Mouse (Mus musculus) heart, embryonic 10.5 days (tissue): ENCODE measurements at regions not wholly inside any gene's neighbourhood (a gene's known extent, or its start where the extent isn't known, plus 50 kb on each side); places are given as distances from the start of the nearest gene placed in this dataset.

Experiments
- DNase-seq: peaks from one replicate; pipeline ENCODE4 v3.0.0-alpha.2; 2017; ENCODE audit warnings: low spot score
- H3K27ac ChIP-seq: fragments of 300-500 bp; sonication (generic); 2 replicates; pipeline ENCODE4 v1.5.1; 2016; ENCODE audit warnings: mild to moderate bottlenecking
- H3K27me3 ChIP-seq: fragments of 300-500 bp; sonication (generic); 2 replicates; pipeline ENCODE4 v1.6.1; 2016; ENCODE audit warnings: mild to moderate bottlenecking; ENCODE audit not compliant: poor library complexity, insufficient read depth, severe bottlenecking
- H3K36me3 ChIP-seq: fragments of 300-500 bp; sonication (generic); 2 replicates; pipeline ENCODE4 v1.6.1; 2016; ENCODE audit warnings: mild to moderate bottlenecking, moderate library complexity
- H3K4me1 ChIP-seq: fragments of 300-500 bp; sonication (generic); 2 replicates; pipeline ENCODE4 v1.6.1; 2016; ENCODE audit warnings: mild to moderate bottlenecking
- H3K4me3 ChIP-seq: fragments of 300-500 bp; sonication (generic); 2 replicates; pipeline ENCODE4 v1.5.1; 2016; ENCODE audit warnings: mild to moderate bottlenecking, moderate library complexity
- H3K9me3 ChIP-seq: fragments of 300-500 bp; sonication (generic); 2 replicates; pipeline ENCODE4 v1.6.1; 2016; ENCODE audit warnings: mild to moderate bottlenecking, moderate library complexity
- WGBS: fragments of 180-500 bp; shearing (Covaris S2); methylation state at CpG from one replicate; pipeline ENCODE4 v1.1.7; 2016; 5-methylcytosine and 5-hydroxymethylcytosine counted together

DNA sequence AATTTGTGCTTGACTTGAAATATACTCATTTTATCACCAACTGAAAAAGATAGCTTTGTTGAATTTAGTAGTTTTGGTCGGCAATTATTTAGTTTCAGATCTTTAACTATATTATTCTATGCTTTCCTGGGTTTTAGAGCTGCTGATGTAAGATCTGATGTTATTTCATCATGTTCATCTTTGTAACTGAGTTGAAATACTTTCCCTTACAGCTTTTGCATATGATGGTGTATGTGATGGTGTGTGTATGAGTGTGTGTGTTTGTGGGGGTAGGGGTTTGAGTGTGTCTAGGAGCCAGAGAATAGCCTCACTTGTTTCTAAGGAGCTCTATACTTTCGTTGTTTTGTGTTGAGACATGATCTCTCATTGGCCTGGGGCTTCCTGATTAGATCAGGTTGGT is 819.6 kb upstream of the Lrrc6 start:
- no peak for DNase-seq
- Histone ChIP-seq H3K4me3 (no peak overlapping the region), H3K36me3 (no peaks in the 10 kb centered on the region), H3K4me1 (no peaks in the 10 kb centered on the region), H3K9me3 (no peaks in the 10 kb centered on the region), H3K27ac (no peak overlapping the region), H3K27me3 (no peaks in the 10 kb centered on the region)
- 64% methylated on average over 2 of the region's 2 CpGs for WGBS

DNA sequence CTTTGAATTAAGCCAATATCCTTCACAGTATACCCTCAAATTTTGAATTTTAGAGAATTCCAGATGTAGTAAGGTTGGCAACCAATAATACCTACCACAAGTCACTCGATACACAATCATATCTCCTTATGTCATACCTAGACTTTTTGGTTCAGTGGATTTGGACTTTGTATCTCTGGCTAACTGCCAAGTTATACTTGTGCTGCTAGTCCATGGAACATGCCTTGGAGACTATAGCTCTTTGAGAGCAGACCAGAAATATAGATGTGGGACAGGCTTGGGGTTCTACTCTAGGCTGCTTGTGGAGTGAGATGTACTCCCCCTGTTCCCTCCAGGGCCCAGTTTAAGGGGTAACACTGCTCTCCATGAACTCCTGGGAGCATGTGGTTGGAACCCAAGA is 814.5 kb upstream of the Lrrc6 start:
- no peak overlapping the region for H3K4me3 ChIP-seq
- 80% methylated on average over 1 of the region's 1 CpGs for WGBS

DNA sequence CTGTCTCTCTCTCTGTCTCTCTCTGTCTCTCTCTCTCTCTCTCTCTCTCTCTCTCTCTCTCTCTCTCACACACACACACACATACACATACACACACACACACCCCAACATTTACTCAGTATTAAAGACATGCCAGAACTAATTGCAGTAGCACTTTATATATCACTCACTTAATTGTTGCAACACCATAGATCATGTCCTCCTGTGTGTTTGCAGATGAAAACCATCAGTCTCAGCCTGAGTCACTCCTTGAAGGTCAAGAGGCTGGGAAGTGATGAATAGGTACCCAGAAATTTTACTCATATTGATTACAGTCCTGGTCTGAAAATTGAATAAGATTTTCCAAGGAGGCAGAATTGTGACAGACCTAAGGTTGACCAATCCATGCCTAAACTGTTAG is 812.9 kb upstream of the Lrrc6 start:
- no peaks in the 10 kb centered on the region for H3K4me1 ChIP-seq
- H3K36me3 ChIP-seq = no peaks in the 10 kb centered on the region
- H3K27ac ChIP-seq = no peak overlapping the region
- no peaks in the 10 kb centered on the region for H3K27me3 ChIP-seq
- peak; percentile 33 for DNase-seq
- H3K4me3 ChIP-seq = no peak overlapping the region
- no peaks in the 10 kb centered on the region for H3K9me3 ChIP-seq

More for the DNA sequence above, 814.5 kb upstream of the Lrrc6 start:
- Histone ChIP-seq H3K36me3 (no peaks in the 10 kb centered on the region), H3K27ac (no peak overlapping the region), H3K9me3 (no peaks in the 10 kb centered on the region), H3K27me3 (no peaks in the 10 kb centered on the region), H3K4me1 (no peaks in the 10 kb centered on the region)
- no peak for DNase-seq

DNA sequence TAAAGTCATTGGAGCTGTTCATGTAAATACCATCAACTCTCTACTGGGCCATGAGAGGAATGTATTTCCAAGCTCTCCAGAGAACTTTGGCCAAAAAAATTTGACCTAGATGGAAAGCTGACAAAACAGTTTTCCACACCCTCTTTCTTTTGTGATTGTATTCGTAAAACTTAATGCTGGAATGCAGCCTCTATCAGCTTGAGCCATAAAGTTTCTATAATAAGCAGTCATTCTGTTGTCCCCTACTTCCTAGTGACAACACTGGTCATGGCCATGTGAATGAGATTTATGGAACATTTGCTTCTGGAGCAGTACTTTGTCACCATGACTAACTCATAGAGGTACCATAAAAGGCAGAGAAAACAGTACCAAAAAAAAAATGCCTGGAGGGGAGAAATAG is 805.0 kb upstream of the Lrrc6 start:
- no peak for DNase-seq
- H3K27me3 ChIP-seq = no peaks in the 10 kb centered on the region
- 52% methylated on average over 1 of the region's 1 CpGs for WGBS

DNA sequence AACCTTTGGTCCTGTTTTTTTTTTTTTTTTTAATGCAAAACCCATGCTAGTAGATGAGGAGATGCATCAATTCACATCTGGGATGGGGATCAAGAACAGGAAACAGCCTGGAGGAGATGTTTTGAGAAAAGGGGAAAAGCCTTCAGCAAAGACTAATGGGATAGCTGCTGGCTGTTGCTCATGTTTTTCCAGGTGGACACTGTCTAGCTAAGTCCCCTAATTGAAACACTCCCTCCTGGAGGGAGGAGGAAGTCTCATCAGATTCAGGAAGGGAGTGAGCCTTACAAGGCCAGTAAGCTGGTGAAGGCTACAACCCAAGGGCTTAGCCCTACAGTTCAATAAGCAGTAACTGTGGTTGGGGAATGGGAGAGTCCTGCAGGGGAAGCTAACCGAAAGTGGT is 803.1 kb upstream of the Lrrc6 start:
- Histone ChIP-seq H3K27me3 (no peaks in the 10 kb centered on the region), H3K4me1 (peaks cover 12% of the 10 kb centered on the region; the same call in 1 of the 2 replicates), H3K9me3 (no peaks in the 10 kb centered on the region), H3K4me3 (no peak overlapping the region), H3K36me3 (no peaks in the 10 kb centered on the region), H3K27ac (no peak overlapping the region)
- WGBS = 69% methylated on average over 1 of the region's 1 CpGs
- no peak for DNase-seq

More for the DNA sequence above, 805.0 kb upstream of the Lrrc6 start:
- Histone ChIP-seq H3K27ac (no peak overlapping the region), H3K9me3 (no peaks in the 10 kb centered on the region), H3K4me1 (peaks cover 12% of the 10 kb centered on the region; the same call in 1 of the 2 replicates), H3K4me3 (no peak overlapping the region), H3K36me3 (no peaks in the 10 kb centered on the region)

DNA sequence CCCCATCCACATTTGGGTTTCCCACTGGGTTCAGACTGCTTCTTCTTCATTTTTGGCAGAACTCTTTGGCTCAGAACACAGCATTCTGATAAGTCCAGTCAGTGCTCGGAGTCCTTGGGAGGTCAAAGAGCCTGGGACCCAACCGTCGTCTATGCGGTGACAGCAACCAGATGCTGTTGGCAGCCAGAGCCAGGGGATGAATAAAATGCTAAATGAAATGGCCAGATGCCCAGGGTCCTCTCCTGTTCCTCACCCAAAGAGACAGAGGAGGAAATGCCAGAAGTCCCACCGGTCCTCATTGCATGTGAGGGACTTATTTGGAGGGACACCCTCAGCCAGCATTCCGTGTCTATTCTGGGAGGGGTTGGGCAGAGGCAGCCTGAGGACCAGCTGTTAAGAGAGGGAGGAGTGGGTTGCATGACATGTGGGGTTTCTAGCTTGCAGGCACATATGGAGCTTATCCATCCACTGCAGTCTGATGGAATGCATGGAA is 801.2 kb upstream of the Lrrc6 start:
- Histone ChIP-seq H3K4me3 (no peak overlapping the region), H3K27ac (no peak overlapping the region), H3K36me3 (no peaks in the 10 kb centered on the region), H3K4me1 (peaks cover 12% of the 10 kb centered on the region; the same call in 1 of the 2 replicates), H3K9me3 (no peaks in the 10 kb centered on the region), H3K27me3 (no peaks in the 10 kb centered on the region)
- no peak for DNase-seq
- 55% methylated on average over 6 of the region's 6 CpGs for WGBS

DNA sequence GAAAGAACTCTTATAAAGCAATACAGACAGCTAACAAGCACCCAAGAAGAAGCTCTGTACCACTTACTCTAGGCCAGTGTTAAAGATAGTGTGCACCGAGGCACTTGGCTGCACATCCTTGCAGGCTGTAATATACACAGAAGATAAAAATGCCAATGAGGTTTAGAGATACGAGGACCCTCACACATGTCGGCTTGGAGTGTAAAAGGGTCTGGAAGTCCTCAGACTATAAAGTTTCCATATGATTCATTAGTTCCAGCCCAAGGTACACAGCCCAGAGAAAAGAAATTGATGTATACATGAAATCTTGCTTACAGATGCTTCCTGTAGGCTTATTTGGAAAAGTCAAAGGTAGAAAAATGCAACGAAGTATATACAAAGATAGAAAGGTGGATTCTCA is 800.3 kb upstream of the Lrrc6 start:
- Histone ChIP-seq H3K4me1 (peaks cover 12% of the 10 kb centered on the region; the same call in 1 of the 2 replicates), H3K27me3 (no peaks in the 10 kb centered on the region), H3K4me3 (no peak overlapping the region), H3K27ac (no peak overlapping the region), H3K9me3 (no peaks in the 10 kb centered on the region), H3K36me3 (no peaks in the 10 kb centered on the region)
- DNase-seq = no peak
- 39% methylated on average over 4 of the region's 4 CpGs for WGBS

DNA sequence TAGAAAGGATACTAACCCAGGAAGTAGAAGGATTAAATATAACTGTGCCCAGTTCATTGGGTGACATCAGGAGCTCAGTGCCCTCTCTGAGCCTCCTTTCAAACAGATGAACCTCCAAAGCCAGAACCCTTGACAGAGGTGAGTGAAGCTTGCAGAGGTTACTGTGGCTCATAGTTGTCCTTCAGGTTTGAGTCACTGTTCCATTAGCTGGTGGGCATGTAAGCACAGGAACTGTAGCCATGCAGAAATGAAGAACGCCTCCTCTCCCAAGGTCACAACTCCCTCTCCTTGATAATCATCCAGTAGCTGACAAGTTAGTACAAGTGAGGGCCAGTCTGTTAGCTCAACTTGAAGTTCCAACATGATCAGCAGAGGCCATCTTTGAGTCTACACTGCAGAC is 794.1 kb upstream of the Lrrc6 start:
- Histone ChIP-seq H3K9me3 (no peaks in the 10 kb centered on the region), H3K27ac (no peak overlapping the region), H3K36me3 (no peaks in the 10 kb centered on the region), H3K4me3 (no peak overlapping the region), H3K27me3 (no peaks in the 10 kb centered on the region), H3K4me1 (no peaks in the 10 kb centered on the region)
- no peak for DNase-seq
- WGBS = 77% methylated on average over 1 of the region's 1 CpGs

DNA sequence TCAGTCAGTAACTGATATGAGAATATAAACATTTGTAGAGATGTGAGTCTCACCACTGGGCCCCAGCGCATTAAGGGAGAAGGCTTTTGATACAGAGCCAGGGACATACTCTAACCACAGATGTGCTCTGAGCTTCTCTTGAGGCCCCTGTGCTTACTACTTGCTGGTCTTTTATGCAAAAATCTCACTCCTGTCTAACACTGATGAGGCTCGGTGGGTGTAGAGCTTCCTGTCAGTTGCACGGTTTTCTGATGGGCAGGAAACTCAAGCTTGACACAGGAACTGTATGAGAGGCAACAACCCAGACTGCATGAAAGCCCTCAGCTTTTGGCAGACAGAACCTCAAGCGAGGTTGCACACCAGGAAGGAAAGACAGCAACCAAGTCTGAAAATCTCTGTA is 789.0 kb upstream of the Lrrc6 start:
- H3K27me3 ChIP-seq = no peaks in the 10 kb centered on the region
- no peaks in the 10 kb centered on the region for H3K9me3 ChIP-seq
- H3K4me1 ChIP-seq = no peaks in the 10 kb centered on the region
- DNase-seq = no peak
- WGBS = 64% methylated on average over 4 of the region's 4 CpGs
- no peak overlapping the region for H3K4me3 ChIP-seq
- H3K36me3 ChIP-seq = no peaks in the 10 kb centered on the region
- no peak overlapping the region for H3K27ac ChIP-seq

DNA sequence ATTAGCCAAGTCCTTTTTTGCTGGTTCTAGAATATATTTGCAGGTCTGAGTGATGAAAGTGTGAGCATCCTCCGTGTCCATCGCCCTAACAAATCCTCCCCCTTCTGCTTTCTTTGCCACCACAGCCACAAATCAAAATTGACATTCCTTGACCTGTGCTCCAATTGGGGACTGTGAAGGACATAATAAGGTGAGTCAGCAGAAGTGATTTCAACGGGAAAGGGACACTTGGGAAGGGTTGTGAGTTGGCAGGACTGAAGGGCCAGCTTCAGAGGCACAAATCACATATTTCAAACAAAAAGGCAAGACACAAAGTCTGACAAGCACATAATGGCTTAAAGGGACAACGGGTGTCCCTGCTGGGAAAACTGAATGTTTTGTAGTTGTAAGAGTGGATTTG is 784.2 kb upstream of the Lrrc6 start:
- Histone ChIP-seq H3K9me3 (no peaks in the 10 kb centered on the region), H3K27ac (no peak overlapping the region), H3K36me3 (no peaks in the 10 kb centered on the region), H3K27me3 (no peaks in the 10 kb centered on the region), H3K4me3 (no peak overlapping the region), H3K4me1 (no peaks in the 10 kb centered on the region)
- 73% methylated on average over 4 of the region's 4 CpGs for WGBS
- no peak for DNase-seq

DNA sequence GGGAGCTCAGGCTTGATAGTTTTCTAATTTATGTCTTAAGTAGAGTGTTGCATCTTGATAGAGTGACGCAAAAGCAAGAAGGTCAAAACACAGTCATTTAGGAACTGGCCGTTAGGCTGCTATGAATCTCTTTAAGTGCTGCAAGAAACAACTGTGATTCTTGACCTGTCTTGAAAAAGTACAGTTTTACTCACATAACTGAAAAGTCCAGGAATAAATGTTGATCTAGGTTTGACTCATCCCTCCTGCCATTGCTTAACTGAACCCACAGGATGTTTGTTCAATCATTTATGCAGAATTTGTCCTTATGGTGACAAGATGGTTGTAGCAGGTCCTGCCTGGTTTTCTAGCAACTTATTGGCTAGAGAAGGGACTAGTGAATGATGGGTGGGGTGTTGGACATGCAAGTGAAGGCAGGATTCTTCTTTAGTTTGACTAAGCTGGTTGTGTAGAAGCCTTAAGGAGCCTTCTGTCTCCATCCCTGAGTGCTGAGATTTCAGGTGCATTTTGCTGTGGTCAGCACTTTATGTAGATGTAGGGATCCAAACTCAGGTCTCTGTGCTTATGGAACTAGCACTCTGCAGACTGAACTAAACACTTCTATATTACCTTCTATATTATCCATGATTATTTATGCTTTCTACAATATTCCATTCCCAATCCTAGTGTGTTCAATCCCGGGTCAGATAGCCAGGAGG is 782.7 kb upstream of the Lrrc6 start:
- Histone ChIP-seq H3K36me3 (no peaks in the 10 kb centered on the region), H3K27me3 (no peaks in the 10 kb centered on the region), H3K9me3 (no peaks in the 10 kb centered on the region), H3K4me1 (no peaks in the 10 kb centered on the region), H3K4me3 (no peak overlapping the region), H3K27ac (no peak overlapping the region)
- no peak for DNase-seq
- 84% methylated on average over 3 of the region's 3 CpGs for WGBS

DNA sequence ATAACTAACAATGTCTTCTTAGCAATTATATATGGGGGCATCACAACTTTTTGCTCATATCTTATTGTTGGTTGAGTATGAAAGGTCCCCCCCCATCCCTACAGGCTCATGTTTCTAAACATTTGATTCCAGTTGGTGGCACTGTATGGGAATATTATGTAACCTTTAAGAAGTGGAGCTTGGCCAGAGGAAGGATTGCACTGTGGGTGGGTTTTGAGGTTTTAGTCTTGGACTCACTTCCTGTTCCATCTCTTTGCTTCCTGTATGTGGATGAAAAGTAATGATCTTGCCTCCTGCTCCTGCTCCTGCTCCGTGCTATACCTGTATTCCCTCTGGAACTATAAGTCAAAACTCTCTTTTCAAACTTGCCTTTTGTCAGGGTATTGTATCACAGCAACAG is 778.2 kb upstream of the Lrrc6 start:
- Histone ChIP-seq H3K4me3 (no peak overlapping the region), H3K36me3 (no peaks in the 10 kb centered on the region), H3K27me3 (no peaks in the 10 kb centered on the region), H3K4me1 (no peaks in the 10 kb centered on the region), H3K9me3 (no peaks in the 10 kb centered on the region), H3K27ac (no peak overlapping the region)
- DNase-seq = no peak
- WGBS = 70% methylated on average over 1 of the region's 1 CpGs

DNA sequence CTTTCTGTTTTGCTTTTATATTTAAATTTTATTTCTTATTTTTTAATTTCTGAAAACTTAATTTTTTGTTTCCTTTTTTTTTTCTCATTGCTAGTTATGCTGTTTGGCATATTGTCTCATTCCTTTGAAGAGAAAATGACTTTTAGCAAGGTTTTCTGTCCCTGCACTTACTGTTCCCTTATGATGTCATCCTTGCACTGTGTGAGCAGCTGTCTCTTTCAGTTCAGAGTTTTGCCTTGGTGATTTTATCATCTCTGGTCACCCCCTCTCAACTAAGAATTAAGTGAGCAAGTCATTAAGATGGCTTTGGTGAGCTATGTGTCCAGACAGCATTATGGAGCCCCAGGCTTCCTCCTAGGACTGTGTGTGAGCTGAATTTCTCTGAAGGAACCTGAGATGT is 774.3 kb upstream of the Lrrc6 start:
- no peak for DNase-seq
- Histone ChIP-seq H3K4me1 (no peaks in the 10 kb centered on the region), H3K27ac (no peak overlapping the region), H3K27me3 (no peaks in the 10 kb centered on the region), H3K4me3 (no peak overlapping the region), H3K36me3 (no peaks in the 10 kb centered on the region), H3K9me3 (no peaks in the 10 kb centered on the region)

DNA sequence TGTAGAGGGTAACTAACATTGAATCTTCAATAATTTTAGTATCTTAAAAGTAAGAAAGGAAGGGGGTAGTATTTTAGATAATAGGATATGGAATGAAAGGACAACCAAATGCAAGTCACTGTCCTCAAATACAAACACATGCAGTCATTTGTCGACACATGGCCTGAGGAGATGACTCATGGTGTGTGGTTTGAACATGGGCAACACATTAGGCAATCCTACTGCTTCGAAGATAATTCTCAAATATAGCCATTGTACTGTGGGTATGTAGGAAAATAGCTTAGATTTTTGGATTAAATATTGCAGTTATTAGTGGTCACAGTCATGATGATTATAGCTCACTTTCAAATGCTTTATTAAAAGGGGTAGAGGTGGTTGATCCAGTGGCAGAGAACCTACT is 771.7 kb upstream of the Lrrc6 start:
- Histone ChIP-seq H3K4me3 (no peak overlapping the region), H3K27me3 (no peaks in the 10 kb centered on the region), H3K9me3 (no peaks in the 10 kb centered on the region), H3K27ac (no peak overlapping the region), H3K4me1 (no peaks in the 10 kb centered on the region), H3K36me3 (no peaks in the 10 kb centered on the region)
- no peak for DNase-seq
- 81% methylated on average over 2 of the region's 2 CpGs for WGBS
